Mouse (Mus musculus) neural tube, embryonic 10.5 days (tissue): ENCODE measurements around the gene Nppc.
A peak's percentile ranks its signal among the peaks of the same experiment; 100 is the strongest.

ENCODE experiments used
- DNase-seq: peaks from one replicate; pipeline ENCODE4 v3.0.0-alpha.2; 2017; ENCODE audit warnings: low spot score; ENCODE audit errors: extremely low spot score

Nppc gene

GRCm38 (mm10) chr1:86670279-86671038, at the start of gene Nppc:
Gene Nppc (minus strand): TSS chr1:86670571.
- DNase-seq = peak; percentile 79

- no peak for DNase-seq
These were observed 49.0 kb upstream of the Nppc start for GRCm38 (mm10) chr1:86719391-86719790.

DNA sequence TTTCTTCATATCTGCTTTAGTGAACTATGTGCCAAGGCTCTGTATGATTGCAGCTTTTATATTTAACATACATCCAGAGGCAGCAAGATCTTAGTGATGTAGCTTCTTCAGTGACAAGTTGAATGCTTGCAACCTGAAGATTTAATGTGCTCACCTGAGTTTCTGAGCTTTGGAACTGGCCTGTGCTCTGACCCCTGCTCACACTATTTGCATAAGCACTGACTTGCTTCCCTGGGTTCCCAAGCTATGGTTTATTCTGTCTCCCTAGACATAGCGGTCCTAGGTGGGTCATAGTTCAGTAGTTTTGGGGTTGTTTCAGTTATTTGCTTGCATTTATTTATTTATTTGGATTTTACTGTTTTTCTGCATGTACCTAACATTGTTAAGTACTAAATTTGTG, 47.8 kb upstream of the Nppc start:
- no peak for DNase-seq

DNA sequence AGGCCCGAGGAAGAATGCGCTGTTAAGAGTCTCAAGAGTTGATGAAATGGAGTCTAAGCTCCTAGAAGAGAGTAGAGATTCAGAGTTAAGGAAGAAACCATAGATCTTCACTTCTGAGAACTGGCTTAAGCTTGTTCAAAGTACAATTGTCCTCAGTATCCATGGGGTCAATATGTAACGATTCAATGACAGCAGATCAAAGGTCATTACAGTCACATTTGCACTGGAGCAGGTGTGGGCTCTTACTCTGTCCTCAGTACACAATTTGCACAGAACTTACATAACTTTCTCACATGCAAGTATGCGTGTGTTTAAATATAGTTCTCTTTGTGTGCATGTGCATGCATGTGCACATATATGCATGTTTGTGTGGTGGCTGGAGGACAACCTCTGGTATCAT, 42.7 kb upstream of the Nppc start:
- no peak for DNase-seq

DNA sequence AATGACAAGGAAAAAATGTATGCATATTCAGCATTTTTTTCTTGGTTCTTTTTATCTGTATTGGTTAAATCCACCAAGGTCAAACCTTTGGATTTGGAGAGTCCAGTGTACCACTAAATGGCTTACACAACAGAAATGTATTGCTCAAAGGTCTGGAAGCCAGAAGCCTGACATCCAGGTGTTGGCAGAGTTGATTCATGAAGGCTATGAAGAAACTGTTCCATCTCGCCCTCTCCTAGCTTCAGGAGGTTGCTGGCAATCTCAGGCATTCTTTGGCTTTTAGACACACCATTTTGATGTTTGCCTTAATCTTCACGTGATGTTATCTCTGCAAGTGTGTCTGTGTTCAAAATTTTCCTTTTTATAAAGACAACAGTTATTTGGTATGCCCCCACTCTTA, 41.7 kb upstream of the Nppc start:
- no peak for DNase-seq

DNA sequence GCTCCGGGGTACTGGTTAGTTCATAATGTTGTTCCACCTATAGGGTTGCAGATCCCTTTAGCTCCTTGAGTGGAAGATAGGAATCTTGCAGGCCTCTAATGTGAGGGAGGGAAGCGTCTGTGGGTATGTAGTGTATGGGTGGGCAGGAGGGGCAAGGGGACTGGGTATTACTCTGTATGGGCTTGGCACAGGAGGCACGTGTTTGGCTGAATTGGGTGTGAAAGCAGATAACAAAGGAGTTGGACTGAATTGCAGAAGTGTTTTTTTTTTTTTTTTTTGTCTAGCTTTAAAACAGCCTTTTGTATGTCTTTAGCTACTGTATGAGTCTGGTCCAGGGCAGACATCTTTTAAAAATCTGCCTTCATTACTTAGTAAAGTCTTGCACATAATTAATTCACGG, 39.2 kb upstream of the Nppc start:
- no peak for DNase-seq

GRCm38 (mm10) chr1:86705461-86705860, 35.1 kb upstream of the Nppc start:
- DNase-seq = no peak

DNA sequence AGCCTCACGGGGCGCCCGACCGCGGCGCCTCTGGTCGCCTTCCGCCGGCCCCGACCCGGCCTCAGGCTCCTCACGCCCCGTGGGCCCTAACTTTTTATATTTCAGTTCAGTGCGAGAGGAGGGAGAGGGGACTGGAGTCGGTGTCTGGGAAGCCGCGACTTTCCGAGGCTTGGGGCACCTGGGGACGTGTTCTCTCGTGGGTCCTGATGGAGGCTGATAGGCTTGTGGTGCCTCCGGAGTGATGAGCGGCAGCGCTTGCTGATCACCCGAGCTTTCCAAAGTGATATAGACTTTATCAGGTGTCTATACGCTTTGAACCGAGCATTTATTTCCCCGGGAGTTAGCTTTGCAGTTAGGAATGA, 33.6 kb upstream of the Nppc start:
- no peak for DNase-seq

GRCm38 (mm10) chr1:86703300-86703964, 33.1 kb upstream of the Nppc start, which contains the start of gene Dis3l2:
Gene Dis3l2 (plus strand): TSS chr1:86703808.
- DNase-seq = peak; percentile 93

DNA sequence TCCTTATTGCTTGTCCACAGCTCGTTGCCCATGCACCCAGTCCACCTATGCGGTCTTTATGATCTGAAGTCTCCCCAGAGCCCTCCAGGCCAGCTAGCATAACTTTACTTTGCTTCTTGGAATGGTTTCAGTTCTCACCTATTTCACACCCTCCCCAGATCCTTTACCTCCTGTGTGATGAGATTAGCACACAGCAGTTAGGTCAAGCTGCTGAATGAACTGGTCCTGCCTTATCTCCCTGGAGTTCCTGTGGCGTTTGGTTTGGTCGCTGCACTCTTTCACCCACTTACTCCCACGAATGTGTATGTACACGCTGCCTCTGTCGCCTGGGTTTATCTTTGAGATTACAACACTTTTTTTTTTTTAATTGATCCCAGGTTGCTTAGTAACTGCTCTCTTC, 30.0 kb upstream of the Nppc start:
- DNase-seq = no peak

- no peak for DNase-seq
These were observed 29.2 kb upstream of the Nppc start for GRCm38 (mm10) chr1:86699346-86700136.

- no peak for DNase-seq
These were observed 28.4 kb upstream of the Nppc start for GRCm38 (mm10) chr1:86698721-86699120.

- DNase-seq = no peak
These were observed 26.6 kb upstream of the Nppc start for GRCm38 (mm10) chr1:86696948-86697347.

DNA sequence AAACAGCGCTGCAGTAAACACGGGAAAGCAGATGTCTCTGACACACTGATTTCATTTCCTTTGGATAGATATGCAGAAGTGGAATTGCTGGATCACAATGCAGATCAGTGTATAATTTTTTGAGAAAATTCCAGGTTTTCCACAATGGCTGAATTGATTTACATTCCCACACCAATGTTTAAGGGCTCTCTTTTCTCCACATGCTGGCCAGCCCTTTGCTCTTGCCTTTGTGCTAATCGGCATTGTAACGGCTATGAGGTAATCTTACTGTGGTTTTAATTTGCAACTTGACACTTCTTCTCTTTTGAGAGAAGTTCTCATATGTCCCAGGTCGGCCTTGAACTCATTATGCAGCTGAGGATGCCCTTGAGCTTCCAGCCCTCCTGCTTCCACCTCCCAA, 20.7 kb upstream of the Nppc start:
- no peak for DNase-seq

- DNase-seq = no peak
These were observed 16.9 kb upstream of the Nppc start for GRCm38 (mm10) chr1:86687236-86687635.

GRCm38 (mm10) chr1:86678667-86679066, 8.3 kb upstream of the Nppc start:
- no peak for DNase-seq

- DNase-seq = no peak
These were observed 7.3 kb upstream of the Nppc start for GRCm38 (mm10) chr1:86677624-86678023.

DNA sequence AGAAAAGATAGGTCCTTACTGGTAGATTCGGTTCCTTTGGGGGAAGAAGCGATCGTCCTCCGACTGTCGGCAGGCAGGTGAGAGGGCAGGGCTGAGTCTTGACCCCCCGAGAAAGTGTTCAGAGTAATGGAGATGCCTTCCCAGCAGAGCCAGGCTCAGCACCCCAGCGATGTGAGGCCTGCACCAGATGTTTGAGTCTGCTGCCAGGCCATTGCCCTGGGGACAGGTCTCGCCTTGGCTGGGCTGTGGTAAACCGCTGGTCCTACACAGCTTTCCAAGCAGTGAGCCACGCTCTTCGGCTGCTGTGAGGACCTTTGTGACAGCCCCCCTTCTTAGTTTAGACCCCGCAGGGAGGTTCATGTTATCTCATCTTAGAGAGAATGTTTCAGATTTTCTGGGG, 4.8 kb upstream of the Nppc start:
- no peak for DNase-seq

DNA sequence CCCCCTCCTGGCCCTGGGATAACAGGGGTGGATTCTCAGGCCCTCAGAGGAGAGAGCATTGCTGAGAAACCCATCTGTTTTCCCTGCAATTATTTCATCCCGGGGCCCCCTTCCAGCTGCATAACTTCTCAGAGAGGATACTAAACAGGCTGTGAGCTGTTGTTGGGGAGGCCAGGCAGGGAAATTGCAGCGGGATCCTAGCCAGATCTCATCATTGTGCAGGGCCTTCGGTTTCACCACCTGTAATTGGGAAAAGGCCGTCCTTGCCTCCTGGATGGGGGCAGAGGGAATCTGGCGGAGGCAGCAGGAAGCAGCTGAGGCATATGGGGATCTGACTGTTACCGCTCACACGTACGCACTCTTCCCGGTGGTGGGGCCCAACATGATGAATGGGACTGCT, 4.0 kb upstream of the Nppc start:
- DNase-seq = no peak

DNA sequence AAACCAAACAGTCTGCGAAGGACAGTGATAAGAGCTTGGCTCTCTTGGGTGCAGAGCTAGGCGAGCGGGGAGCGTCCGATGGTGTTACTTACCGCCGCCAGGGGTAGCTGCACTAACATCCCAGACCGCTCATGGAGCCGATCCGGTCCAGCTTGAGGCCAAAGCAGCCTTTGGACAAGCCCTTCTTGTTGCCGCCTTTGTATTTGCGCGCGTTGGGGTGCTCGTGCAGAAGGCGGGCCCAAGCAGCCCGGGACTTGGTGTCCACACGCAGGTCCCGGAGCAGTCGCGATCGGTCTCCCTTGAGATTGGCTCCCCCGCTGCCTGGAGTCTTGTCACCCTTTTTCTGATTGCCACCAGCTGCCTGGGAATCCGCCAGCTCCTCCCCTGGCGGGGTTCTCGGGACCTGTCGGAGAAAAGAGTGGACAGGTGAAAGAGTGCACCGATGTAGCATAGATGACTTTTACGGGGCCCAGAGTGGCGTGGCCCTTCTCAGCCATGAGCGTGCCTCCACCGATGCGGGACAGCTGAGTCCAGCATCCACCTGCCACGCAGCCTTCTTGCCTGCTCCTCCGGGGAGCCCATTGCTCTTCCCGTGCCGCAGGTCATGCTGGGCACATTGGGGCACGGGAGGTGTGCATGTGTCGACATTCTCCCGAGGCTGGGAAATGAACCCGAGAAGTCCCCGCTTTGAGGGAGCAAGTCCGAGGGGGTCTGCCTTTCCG, 658 bp downstream of the Nppc start:
- peak; percentile 75 for DNase-seq

DNA sequence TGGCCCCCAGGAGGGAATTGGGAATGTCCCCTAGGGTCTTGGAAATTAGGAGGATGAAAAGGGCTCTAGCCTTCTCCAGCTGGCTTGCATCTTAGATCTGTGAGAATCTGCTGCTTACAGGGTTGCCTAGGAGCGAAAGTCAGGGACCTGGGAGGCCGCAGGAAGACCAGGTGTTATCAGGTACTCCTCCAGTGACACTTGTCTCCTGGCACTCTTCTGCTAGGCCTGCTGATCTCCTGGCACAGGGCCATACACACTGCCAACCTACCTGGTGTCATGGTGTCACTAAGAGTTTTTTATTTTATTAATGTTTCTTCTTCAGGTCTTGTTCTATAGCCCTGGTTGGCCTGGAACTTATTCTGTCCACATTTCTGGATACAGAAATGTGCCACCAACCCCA, 5.3 kb downstream of the Nppc start:
- DNase-seq = no peak

GRCm38 (mm10) chr1:86657071-86657470, 13.3 kb downstream of the Nppc start:
- DNase-seq = no peak
